Mouse (Mus musculus): ENCODE results near the gene Mfsd12.

Gene Mfsd12

GRCm38 (mm10) chr10:81356991-81357844 lies at the start of gene Mfsd12:
Gene Mfsd12 (plus strand): TSS chr10:81357491.
- DNase-seq (ENCODE audit: low spot score), result peak; percentile 54

DNA sequence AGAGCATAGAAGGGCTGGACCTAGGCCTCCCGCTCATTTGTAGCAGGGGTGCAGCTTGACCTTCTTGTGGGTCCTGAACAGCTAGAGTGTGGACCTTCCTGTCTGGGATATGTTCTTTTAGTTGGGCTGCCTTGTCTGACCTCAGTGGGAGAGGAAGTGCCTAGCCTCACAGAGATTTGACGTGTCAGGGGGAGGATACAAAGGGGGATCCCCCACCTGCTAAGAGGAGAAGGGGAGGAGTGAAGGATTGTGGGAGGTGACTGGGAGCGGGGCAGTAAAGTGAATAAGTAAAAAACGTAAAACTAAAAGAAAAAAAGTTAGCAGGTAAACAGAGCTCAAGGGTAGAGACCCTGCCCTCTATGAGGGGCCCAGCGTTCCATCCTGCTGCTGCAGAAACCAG lies 47.7 kb upstream of the Mfsd12 start:
- DNase-seq (ENCODE audit: low spot score), result no peak

- no peak for DNase-seq (ENCODE audit: low spot score)
These were observed 43.7 kb upstream of the Mfsd12 start for GRCm38 (mm10) chr10:81313581-81313980.

DNA sequence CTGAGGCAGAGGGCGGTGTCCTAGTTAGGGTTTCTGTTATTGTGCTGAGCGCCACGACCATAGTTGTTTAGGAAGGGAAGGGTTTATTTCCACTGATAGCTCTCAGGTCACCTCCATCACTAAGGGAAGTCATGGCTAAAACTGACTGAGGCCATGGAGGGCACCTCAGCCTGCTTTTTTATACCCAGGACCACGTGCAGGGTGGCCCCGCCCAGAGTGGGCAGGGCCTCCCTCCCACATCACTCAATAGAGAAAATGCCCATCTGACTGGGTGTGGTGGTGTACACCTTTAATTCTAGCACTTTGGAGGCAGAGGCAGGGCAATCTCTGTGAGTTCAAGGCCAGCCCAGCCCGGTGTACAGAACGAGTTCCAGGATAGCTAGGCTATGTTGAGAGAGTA lies 43.1 kb upstream of the Mfsd12 start:
- no peak for DNase-seq (ENCODE audit: low spot score)

DNA sequence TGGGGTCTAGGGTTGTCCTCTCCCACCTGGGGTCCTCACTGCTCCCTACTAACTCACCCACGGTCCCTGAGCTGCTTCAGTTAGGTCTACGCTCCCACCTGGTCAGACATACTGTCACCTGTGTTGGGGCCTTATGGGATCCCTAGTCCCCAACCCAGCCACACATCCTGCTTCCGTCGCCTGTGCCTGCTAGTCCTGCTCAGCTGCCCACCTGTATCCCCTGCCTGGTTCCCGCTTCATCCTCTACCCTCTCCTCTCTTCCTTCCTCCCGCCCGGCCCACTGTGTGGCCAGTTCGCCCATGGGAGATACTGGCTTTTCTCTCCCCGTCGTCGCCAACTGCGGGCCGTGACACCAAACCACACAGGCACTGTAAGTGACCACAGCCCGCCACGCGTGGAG lies 41.7 kb upstream of the Mfsd12 start:
- no peak for DNase-seq (ENCODE audit: low spot score)

DNA sequence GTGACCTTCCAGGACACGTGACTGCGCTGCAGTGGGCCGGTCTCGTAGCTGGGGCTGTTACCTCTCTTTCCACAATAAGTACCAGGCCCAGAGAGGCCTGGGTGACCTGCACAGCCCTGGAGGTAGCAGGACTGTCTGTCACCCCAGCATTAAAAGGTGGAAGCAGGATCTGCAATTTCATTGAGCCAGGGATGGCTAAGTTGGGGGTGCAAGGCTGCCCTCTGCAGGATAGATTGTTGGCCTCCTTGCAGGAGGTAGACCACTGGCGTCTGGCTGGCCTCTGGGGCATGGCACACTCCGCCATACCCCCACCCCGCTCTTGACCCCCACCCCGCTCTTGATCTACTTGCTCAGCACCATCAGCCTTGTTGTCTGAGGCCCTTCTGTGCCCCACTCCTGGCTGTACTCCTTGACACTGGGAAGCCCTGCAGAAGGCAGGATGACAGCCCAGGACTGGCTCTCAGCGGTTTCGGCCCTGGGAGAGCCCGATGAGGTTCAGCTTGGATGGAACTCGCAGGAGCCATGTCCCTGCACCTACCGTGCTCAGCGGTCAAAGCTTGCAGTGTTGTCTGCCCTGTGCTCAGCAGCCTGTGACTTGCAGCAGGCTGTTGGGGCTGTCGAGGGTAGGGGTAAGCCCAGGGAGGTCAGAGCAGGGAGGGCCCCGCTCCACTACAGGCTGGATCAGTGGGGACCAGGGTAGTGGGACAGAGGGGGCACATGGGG lies 40.8 kb upstream of the Mfsd12 start:
- no peak for DNase-seq (ENCODE audit: low spot score)

GRCm38 (mm10) chr10:81317273-81317672 lies 40.0 kb upstream of the Mfsd12 start:
- DNase-seq (ENCODE audit: low spot score), result no peak

- DNase-seq (ENCODE audit: low spot score), result no peak
These were observed 38.5 kb upstream of the Mfsd12 start for GRCm38 (mm10) chr10:81318589-81319329.

GRCm38 (mm10) chr10:81319330-81319699 lies 38.0 kb upstream of the Mfsd12 start:
- DNase-seq (ENCODE audit: low spot score), result no peak

- DNase-seq (ENCODE audit: low spot score), result no peak
These were observed 37.3 kb upstream of the Mfsd12 start for GRCm38 (mm10) chr10:81319741-81320549.

GRCm38 (mm10) chr10:81320550-81321347 lies 36.5 kb upstream of the Mfsd12 start, which contains the start of gene Cactin:
Gene Cactin (plus strand): TSS chr10:81321103.
- peak; percentile 97 for DNase-seq (ENCODE audit: low spot score)

DNA sequence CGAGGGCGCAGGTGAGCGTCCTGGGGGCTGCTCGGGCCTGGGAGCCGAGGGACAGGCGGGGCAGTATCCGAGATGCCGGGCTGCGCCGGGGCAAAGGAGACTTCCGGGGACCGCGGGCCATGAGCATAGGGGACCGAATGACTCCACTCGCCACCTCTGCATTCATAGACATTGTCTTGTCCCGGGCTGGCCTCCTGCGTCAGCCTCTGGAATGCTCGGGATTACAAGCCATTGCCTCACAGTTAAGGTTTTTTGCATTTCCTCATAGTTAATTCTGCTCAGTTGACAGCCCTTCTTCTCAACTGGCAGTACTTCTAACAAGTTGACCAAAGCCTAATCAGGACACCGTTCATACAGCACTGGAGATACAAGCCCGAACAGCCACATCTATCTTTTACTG lies 35.9 kb upstream of the Mfsd12 start:
- no peak for DNase-seq (ENCODE audit: low spot score)

DNA sequence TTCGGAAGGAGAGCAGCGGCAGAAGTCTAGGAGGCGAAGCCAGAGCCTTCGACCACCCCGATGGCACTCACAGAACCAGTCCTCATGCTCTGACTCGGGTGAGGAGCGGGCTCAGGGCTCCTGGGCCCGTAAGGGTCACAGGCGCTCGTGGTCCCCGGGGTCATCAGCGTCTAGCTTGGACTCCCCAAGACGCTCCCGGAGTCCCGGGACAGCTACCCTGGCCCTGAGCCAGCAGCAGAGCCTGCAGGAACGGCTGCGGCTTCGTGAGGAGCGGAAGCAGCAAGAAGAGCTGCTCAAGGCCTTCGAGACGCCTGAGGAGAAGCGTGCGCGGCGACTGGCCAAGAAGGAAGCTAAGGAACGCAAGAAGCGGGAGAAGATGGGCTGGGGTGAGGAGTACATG lies 34.8 kb upstream of the Mfsd12 start:
- no peak for DNase-seq (ENCODE audit: low spot score)

- no peak for DNase-seq (ENCODE audit: low spot score)
These were observed 34.0 kb upstream of the Mfsd12 start for GRCm38 (mm10) chr10:81323141-81323775.

GRCm38 (mm10) chr10:81323791-81324530 lies 33.3 kb upstream of the Mfsd12 start:
- no peak for DNase-seq (ENCODE audit: low spot score)

GRCm38 (mm10) chr10:81325176-81325575 lies 32.1 kb upstream of the Mfsd12 start:
- no peak for DNase-seq (ENCODE audit: low spot score)

DNA sequence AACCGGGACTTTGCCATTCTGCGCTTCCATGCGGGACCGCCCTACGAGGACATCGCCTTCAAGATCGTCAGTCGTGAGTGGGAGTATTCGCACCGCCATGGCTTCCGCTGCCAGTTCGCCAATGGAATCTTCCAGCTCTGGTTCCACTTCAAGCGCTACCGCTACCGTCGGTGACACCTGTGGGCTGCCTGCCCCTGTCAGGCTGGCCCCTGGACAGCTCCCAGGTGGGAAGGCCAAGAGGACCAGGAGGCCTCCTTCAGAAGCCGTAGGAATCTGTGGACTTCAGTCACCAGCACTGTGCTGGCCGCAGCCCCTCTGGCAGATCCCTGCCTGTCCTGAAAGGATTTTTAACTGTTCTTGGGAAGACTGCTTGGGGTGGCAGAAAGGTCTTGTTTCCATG lies 31.5 kb upstream of the Mfsd12 start:
- DNase-seq (ENCODE audit: low spot score), result no peak

DNA sequence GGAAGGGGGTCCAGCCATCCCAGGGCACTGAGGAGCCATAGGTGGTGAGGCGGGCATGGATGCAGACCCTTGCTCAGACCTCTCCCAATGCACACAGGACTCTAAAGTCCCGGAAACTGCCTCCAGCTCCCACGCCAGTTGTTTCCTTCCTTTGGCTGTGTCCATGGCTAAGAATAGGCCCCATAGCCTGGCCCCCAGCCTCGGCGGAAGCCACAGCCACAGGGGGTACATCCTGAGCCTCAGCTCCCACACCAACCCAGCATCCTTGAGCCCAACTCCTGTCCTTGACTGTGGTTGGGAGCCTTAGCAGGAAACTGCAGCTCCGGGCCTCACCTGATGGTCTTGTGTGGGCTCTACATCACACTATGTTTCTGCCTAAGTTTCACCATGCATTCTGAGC lies 30.4 kb upstream of the Mfsd12 start:
- no peak for DNase-seq (ENCODE audit: low spot score)

DNA sequence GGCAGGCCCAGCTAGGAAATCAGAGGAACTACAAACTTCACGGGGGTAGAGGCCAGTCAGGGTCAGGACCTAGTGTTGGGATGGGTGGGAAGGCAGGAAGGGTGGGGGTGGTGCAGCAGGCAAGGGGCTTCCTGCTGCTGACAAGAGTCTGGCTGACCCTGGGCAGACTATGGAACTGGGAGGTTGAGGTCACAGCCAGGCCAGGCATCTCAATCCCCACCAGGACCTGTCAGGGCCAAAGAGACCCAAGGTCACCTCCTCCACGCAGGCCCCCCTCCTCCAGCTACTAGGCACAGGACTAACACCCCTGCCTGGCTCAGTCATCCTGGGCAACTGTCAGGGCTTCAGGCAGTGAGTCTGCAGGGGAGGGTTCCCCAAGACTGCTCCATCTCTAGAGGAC lies 29.3 kb upstream of the Mfsd12 start:
- no peak for DNase-seq (ENCODE audit: low spot score)

DNA sequence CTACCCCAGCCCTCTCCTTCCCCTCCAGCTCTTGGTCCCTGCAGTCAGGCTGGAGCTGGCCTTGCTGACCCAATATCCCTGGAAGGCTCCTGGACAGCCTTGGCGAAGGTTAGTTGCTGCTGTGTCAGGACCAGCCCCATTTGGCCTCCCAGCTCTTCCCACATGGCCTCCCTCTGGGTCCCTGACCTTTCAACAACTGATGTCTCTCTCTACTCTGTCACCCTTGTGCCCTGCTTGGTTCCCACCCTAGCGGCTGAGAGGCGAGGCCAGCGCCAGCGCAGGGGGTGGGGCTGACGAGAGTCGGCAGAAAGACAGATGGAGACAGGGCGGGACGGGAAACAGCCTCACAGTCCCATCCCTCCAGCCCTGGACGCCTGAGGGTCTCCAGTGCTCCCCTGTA lies 28.9 kb upstream of the Mfsd12 start, which contains the start of gene Tbxa2r:
Gene Tbxa2r, plus strand, starts transcription at position 346 of the 400 bp plus-strand sequence.
- no peak for DNase-seq (ENCODE audit: low spot score)
